Mouse (Mus musculus) right cerebral cortex, adult 2 months (tissue): ENCODE measurements at regions not wholly inside any gene's neighbourhood (a gene's known extent, or its start where the extent isn't known, plus 50 kb on each side); places are given as distances from the start of the nearest gene placed in this dataset.

Source experiments
- DNase-seq, 2 experiments: peaks; one replicate each; pipeline ENCODE4 v3.0.0; 2021 to 2022; ENCODE audit warnings: low spot score in 2 of 2

- DNase-seq: no peak
Measured at GRCm38 (mm10) chr1:189476796-189477195, 74.7 kb upstream of the Kcnk2 start.

- no peak for DNase-seq
Measured at GRCm38 (mm10) chr1:189473071-189473470, 71.0 kb upstream of the Kcnk2 start.

GRCm38 (mm10) chr1:189458421-189458820, 56.3 kb upstream of the Kcnk2 start:
- no peak for DNase-seq
